Mouse (Mus musculus) midbrain, postnatal 0 days (tissue): ENCODE results near the gene Clasp2. TPM values are rescaled to one million over a fixed set of nuclear protein-coding genes. Genes with fewer than 3 reads are reported as not detected.

ENCODE experiments used
- ATAC-seq: fragments of 200-750 bp; cut with Nextera tagmentation; 2 replicates; pipeline ENCODE4 v1.8.0; 2017; ENCODE audit warnings: moderate number of reproducible peaks, mild to moderate bottlenecking, moderate TSS enrichment, moderate library complexity; ENCODE audit not compliant: low FRiP score
- DNase-seq: peaks from one replicate; pipeline ENCODE4 v3.0.0-alpha.2; 2015; ENCODE audit warnings: low spot score
- H3K27ac ChIP-seq: fragments of 300-500 bp; sonication (generic); 2 replicates; pipeline ENCODE4 v1.5.1; 2014; ENCODE audit warnings: low read depth, mild to moderate bottlenecking, low read length, mixed read lengths
- H3K27me3 ChIP-seq: fragments of 300-500 bp; sonication (generic); 2 replicates; pipeline ENCODE4 v1.6.1; 2014; ENCODE audit warnings: low read length, control low read depth, mixed read lengths; ENCODE audit not compliant: insufficient read depth
- H3K36me3 ChIP-seq: fragments of 300-500 bp; sonication (generic); 2 replicates; pipeline ENCODE4 v1.6.1; 2014; ENCODE audit warnings: low read length, control low read depth, mixed read lengths; ENCODE audit not compliant: insufficient read depth
- H3K4me1 ChIP-seq: fragments of 300-500 bp; sonication (generic); 2 replicates; pipeline ENCODE4 v1.6.1; 2014; ENCODE audit warnings: mild to moderate bottlenecking, control low read depth, antibody characterized with exemption, low read length, mixed read lengths; ENCODE audit not compliant: insufficient read depth
- H3K4me2 ChIP-seq: fragments of 300-500 bp; sonication (generic); 2 replicates; pipeline ENCODE4 v1.6.1; 2014; ENCODE audit warnings: low read depth, mild to moderate bottlenecking, low read length, mixed read lengths; ENCODE audit not compliant: poor library complexity, severe bottlenecking
- H3K4me3 ChIP-seq: fragments of 300-500 bp; sonication (generic); 2 replicates; pipeline ENCODE4 v1.5.1; 2014; ENCODE audit warnings: low read depth, mild to moderate bottlenecking, low read length, moderate library complexity
- H3K9ac ChIP-seq: fragments of 300-500 bp; sonication (generic); replicated peaks from 2 replicates; pipeline ENCODE4 v1.6.1; 2014; ENCODE audit warnings: mild to moderate bottlenecking, low read length, moderate library complexity, mixed read lengths; ENCODE audit not compliant: poor library complexity, severe bottlenecking
- H3K9me3 ChIP-seq: fragments of 300-500 bp; sonication (generic); 2 replicates; pipeline ENCODE4 v1.6.1; 2016; ENCODE audit warnings: low read length, control low read depth
- CTCF ChIP-seq: IDR thresholded peaks from 2 replicates; pipeline ENCODE4 v1.5.1; 2016; ENCODE audit warnings: antibody characterized with exemption, mild to moderate bottlenecking
- WGBS: fragments of 180-500 bp; shearing (Covaris S2); extraction: QIAGEN DNeasy Blood & Tissue Kit; methylation state at CpG from one replicate; pipeline ENCODE4 v1.1.7; 2014; 5-methylcytosine and 5-hydroxymethylcytosine counted together
- polyA plus RNA-seq: library from polyadenylated mRNA; unstranded; fragments of >200 nt; fragmentation: Nextera tagmentation; extraction: Ambion mirVana; gene quantifications from 2 replicates; pipeline ENCODE4 v1.2.1, GENCODE M21; 2015
- total RNA-seq: library from RNA; depleted of rRNA; stranded (reverse); fragments of >200 nt; gene quantifications from 2 replicates; pipeline ENCODE4 v1.2.3, GENCODE M21; 2014

Gene Clasp2
- total and polyA plus RNA-seq, 2 experiments from 2014 or later: 120 to 266 TPM

DNA sequence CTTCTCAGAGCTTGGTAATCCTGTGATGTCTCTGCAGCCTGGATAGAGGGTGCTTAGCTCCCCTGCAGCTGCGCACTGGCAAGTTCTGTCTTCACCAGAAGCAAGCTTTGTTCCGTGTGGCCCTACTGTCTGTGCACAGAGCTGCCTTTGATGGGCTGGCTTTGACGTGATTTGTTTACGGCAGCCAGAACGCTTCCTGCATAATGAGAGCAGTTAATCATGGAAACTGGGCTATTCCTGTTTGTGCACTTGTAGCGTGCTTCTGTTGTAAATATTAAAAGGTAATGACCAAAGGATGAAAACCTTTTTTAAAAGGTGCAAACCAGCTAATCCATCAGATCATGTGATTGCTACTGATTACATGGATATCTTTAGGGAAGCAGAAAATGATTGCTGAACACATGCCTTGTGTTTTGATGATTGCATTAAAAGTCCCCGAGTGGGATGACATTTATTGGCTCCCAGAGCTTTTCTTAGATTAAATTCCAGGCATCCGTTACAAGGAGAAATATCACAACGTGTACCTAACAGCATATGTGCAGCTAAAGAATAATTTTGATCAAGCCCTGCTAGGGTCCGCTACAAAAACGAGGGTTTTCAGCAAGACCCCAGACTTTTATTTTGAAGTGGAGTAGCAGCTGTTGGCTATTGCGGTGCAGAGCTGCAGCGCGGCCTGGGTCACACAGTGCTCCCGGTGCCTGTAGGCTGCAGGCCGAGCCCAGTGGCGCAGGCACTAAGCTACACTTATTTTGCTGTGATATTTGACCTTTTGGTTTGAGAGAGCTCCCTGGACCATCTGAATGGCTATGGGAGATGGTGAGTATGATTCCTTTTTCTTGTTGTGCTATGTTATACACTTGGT is 51.6 kb downstream of the Clasp2 start:
- WGBS: under 1% methylated on average over 17 of the region's 17 CpGs
- Histone ChIP-seq H3K36me3 (no peaks in the 10 kb centered on the region), H3K27me3 (no peaks in the 10 kb centered on the region), H3K4me1 (peaks cover 11% of the 10 kb centered on the region; the same call in 1 of the 2 replicates), H3K4me3 (peak overlapping the region; percentile 41), H3K9ac (peak overlapping the region; percentile 53), H3K9me3 (no peaks in the 10 kb centered on the region), H3K4me2 (peak overlapping the region; percentile 65), H3K27ac (peak overlapping the region; percentile 81)
- DNase-seq (peak; percentile 94), ATAC-seq (peak; percentile 97)
- TF ChIP-seq CTCF: 0 out of 2 replicates have a peak, but pooled peaks have one; percentile 5

DNA sequence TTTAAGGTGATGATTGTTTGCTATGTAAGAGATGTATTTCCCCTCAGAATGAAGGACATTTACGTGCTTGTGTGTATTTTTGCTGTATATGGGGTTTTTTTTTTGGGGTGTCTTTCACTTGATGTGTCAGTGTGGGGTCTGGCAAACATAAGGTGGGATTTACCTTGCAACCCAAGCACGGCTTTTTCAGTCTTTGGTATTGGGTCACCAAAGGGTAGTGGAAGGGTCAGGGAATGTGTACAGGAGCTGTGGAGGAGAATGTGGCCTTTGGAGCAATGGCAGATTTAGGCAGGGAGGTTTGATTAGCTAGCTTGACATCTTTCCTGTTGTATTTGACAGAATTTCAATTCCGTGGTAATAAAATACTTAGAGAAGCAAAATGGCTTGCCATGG is 52.2 kb downstream of the Clasp2 start:
- H3K4me1 ChIP-seq: peaks cover 11% of the 10 kb centered on the region; the same call in 1 of the 2 replicates
- no peak for ATAC-seq
- 11% methylated on average over 3 of the region's 3 CpGs for WGBS

DNA sequence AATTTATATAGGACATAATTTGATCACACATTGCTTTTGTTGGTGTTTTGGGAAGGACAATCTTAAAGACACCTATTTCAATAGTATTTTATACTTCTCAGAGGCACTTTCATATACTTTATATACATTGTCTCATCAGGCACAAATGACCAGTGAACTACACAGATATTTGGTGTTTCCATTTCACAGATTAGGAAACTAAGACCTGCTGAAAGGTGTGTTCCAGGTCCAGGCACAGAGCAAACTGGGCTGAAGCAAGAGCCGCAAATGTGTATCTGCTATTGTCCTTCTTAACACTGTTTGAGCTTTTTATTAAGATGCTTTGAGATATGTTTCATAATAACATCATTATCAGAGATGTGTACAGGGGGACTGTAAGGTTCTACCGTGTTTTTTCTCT is 52.7 kb downstream of the Clasp2 start:
- DNase-seq: no peak
- peak overlapping the region; percentile 81; the same call in 1 of the 2 replicates for H3K27ac ChIP-seq

More for the DNA sequence above, 52.2 kb downstream of the Clasp2 start:
- DNase-seq: no peak
- peak overlapping the region; percentile 65 for H3K4me2 ChIP-seq
- H3K4me3 ChIP-seq: peak overlapping the region; percentile 41
- peak overlapping the region; percentile 53 for H3K9ac ChIP-seq
- no peaks in the 10 kb centered on the region for H3K36me3 ChIP-seq
- no peaks in the 10 kb centered on the region for H3K27me3 ChIP-seq
- peak overlapping the region; percentile 81 for H3K27ac ChIP-seq
- TF ChIP-seq CTCF: no peak
- H3K9me3 ChIP-seq: no peaks in the 10 kb centered on the region

DNA sequence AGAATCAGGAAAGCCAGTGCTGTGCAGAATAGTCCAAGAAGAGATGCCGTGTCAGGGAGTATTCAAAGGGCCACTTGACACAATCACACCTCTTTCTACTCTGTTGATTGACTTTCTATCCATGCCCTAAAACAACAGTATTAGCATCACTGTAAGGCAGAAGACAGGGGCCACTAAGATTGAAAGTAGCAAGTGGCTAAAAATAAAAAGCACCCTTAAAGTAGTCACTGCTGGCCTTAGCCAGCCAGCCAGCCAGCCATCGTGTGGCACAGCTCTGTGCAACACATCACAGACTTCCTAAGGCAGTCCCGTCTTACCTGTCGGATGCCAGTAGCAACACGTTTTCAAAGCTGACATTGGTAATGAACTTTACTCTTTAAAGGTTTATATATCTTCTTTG is 55.9 kb downstream of the Clasp2 start:
- H3K9me3 ChIP-seq: no peaks in the 10 kb centered on the region
- no peak overlapping the region for H3K4me3 ChIP-seq
- H3K27ac ChIP-seq: no peak overlapping the region
- TF ChIP-seq CTCF: no peak
- H3K27me3 ChIP-seq: no peaks in the 10 kb centered on the region
- H3K4me1 ChIP-seq: peaks cover 8% of the 10 kb centered on the region; the same call in 1 of the 2 replicates
- no peak overlapping the region for H3K9ac ChIP-seq
- ATAC-seq (no peak), DNase-seq (no peak)
- 75% methylated on average over 5 of the region's 5 CpGs for WGBS
- H3K36me3 ChIP-seq: no peaks in the 10 kb centered on the region
- H3K4me2 ChIP-seq: no peak overlapping the region

More for the DNA sequence above, 52.7 kb downstream of the Clasp2 start:
- peak overlapping the region; percentile 65 for H3K4me2 ChIP-seq
- no peak for TF ChIP-seq CTCF
- WGBS: 32% methylated on average over 2 of the region's 2 CpGs
- peaks cover 11% of the 10 kb centered on the region; the same call in 1 of the 2 replicates for H3K4me1 ChIP-seq
- H3K36me3 ChIP-seq: no peaks in the 10 kb centered on the region
- H3K9me3 ChIP-seq: no peaks in the 10 kb centered on the region
- H3K4me3 ChIP-seq: peak overlapping the region; percentile 41
- peak overlapping the region; percentile 53 for H3K9ac ChIP-seq
- ATAC-seq: no peak
- H3K27me3 ChIP-seq: no peaks in the 10 kb centered on the region

DNA sequence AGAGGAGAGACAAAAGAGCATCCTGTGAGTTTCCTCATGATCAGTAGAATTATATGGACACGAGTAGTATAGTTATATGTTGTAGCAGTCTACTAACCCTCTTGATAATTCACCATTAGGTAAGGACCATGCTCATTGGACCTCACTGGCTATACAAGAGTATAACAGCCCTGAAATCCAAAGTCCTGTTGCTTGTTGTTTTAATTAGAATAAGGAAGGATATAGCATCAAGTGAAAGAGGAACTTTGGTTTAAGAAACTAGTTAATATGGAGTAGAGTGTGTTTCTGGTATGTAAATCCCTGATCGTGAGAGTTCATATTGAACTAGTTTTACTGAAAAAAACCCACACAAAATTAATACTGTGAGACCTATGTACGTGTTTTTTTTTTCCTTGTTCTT is 59.4 kb downstream of the Clasp2 start:
- no peaks in the 10 kb centered on the region for H3K9me3 ChIP-seq
- WGBS: 95% methylated on average over 3 of the region's 3 CpGs
- no peaks in the 10 kb centered on the region for H3K27me3 ChIP-seq
- no peak for DNase-seq
- H3K9ac ChIP-seq: no peak overlapping the region
- TF ChIP-seq CTCF: no peak
- no peak overlapping the region for H3K4me3 ChIP-seq
- no peak overlapping the region for H3K4me2 ChIP-seq
- ATAC-seq: no peak
- H3K4me1 ChIP-seq: peaks cover 7% of the 10 kb centered on the region; the same call in 1 of the 2 replicates
- no peaks in the 10 kb centered on the region for H3K36me3 ChIP-seq
- no peak overlapping the region for H3K27ac ChIP-seq

DNA sequence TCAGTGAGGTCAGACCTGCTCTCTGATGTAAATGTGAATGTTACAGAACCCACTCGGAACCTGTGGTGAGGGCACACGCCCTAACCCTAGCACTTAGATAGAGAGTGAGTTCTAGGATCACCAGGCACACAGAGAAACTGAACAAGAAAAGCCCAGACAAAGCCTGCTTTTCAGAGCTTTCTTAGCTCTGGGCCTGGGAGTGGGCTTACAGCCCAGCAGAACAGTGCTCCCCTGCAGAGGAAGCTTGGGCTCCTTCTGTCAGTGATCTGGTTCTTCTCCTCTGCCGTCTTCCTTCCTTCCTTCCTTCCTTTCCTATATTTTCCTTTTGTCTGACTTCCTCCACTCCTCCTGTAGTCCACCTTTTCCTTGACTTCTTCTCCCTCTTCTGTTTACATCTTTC is 61.5 kb downstream of the Clasp2 start:
- DNase-seq (no peak), ATAC-seq (no peak)
- H3K4me2 ChIP-seq: no peak overlapping the region
- H3K36me3 ChIP-seq: no peaks in the 10 kb centered on the region
- no peaks in the 10 kb centered on the region for H3K4me1 ChIP-seq
- no peak overlapping the region for H3K4me3 ChIP-seq
- 38% methylated on average over 3 of the region's 3 CpGs for WGBS
- H3K9ac ChIP-seq: no peak overlapping the region
- TF ChIP-seq CTCF: no peak
- no peak overlapping the region for H3K27ac ChIP-seq
- no peaks in the 10 kb centered on the region for H3K27me3 ChIP-seq
- H3K9me3 ChIP-seq: no peaks in the 10 kb centered on the region
